ENCODE assay signal across 9 mouse cellular contexts in the genomic region with DNA sequence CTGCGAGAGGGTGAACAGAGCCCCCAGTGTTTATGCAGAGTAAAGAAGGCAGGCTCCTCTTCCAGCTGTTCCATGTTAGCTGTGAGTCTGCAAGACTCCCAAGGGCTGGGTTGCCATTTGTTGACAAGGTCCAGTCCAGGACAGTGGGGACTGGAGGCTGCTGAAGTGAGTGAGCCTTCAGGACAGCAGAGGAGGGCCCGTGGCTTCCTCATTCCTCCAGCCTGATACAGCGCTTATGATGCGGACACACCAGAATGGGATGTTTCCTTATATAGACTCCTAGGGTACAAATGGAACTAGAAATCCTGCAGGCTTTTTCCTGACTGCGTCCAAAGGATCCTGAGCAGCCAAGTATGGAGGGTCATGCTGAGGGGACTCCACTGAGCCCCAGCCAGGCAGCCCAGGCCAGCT. TPM values are rescaled to one million over a fixed set of nuclear protein-coding genes. Genes with fewer than 3 reads are reported as not detected.
DNase-seq lines count a peak whose midpoint lies in the region; ATAC-seq and TF ChIP-seq lines count a peak whose summit lies in the region.
"Had no signal": no experiment of that assay in that cellular context is flagged by ENCODE, and none has a peak within 500 bp of the region (broad histone marks: within the 10 kb centered on the region; RNA-seq: fewer than 3 reads in every experiment).

No protein-coding gene starts in this region.

- H3K4me3 ChIP-seq in hindbrain, embryonic 11.5 days (ENCODE audit: low read depth, low read length), result peak overlapping the region; percentile 65
- H3K4me3 ChIP-seq in limb, embryonic 10.5 days, result peak overlapping the region; percentile 76
- H3K4me3 ChIP-seq in midbrain, embryonic 14.5 days (replicated peaks; ENCODE audit: low read depth, low read length), result peak overlapping the region; percentile 62

- peak overlapping the region; percentile 34 for H3K9ac ChIP-seq in hindbrain, embryonic 11.5 days (ENCODE audit: low read depth, low read length)
- peak overlapping the region; percentile 57 for H3K9ac ChIP-seq in midbrain, embryonic 14.5 days (replicated peaks; ENCODE audit: low read length)

- peaks cover 13% of the 10 kb centered on the region for H3K4me1 ChIP-seq in hindbrain, embryonic 11.5 days (replicated peaks; ENCODE audit: control insufficient read depth, insufficient read depth, low read length)
- H3K4me1 ChIP-seq in limb, embryonic 10.5 days, result peaks cover 51% of the 10 kb centered on the region
- peaks cover 15% of the 10 kb centered on the region for H3K4me1 ChIP-seq in midbrain, embryonic 14.5 days (ENCODE audit: control insufficient read depth, insufficient read depth, low read length)

- H3K4me2 ChIP-seq in hindbrain, embryonic 11.5 days (replicated peaks; ENCODE audit: low read depth, low read length), result peak overlapping the region; percentile 94
- peak overlapping the region; percentile 79 for H3K4me2 ChIP-seq in midbrain, embryonic 14.5 days (ENCODE audit: low read length)

- no peaks in the 10 kb centered on the region for H3K36me3 ChIP-seq in hindbrain, embryonic 11.5 days (ENCODE audit: control insufficient read depth, insufficient read depth, low read length)
- H3K36me3 ChIP-seq in limb, embryonic 10.5 days, result peaks cover 6% of the 10 kb centered on the region; the same call in 1 of the 2 replicates
- no peaks in the 10 kb centered on the region for H3K36me3 ChIP-seq in midbrain, embryonic 14.5 days (ENCODE audit: control insufficient read depth, insufficient read depth, low read length)

- peak; percentile 38 to 67 for DNase-seq in adrenal gland, adult (ENCODE audit: inconsistent age in 2 of 2, low spot score in 1 of 2)
- DNase-seq in brain, embryonic 14.5 days (ENCODE audit: low read depth), result peak; percentile 58
- peak; percentile 43 for DNase-seq in forelimb bud, embryonic 11.5 days (ENCODE audit: low read depth, low spot score)
- peak; percentile 38 for DNase-seq in hindbrain, embryonic 11.5 days (ENCODE audit: low spot score)
- peak; percentile 44 for DNase-seq in limb, embryonic 10.5 days (ENCODE audit: low spot score)
- peak; percentile 49 for DNase-seq in midbrain, embryonic 14.5 days
- peak; percentile 28 for DNase-seq in urinary bladder, postnatal 36 days (ENCODE audit: low spot score in 2 of 2)
- DNase-seq in spleen, postnatal 36 days (ENCODE audit: low spot score in 2 of 2), result no peak

- no peak overlapping the region for H3K27ac ChIP-seq in hindbrain, embryonic 11.5 days (ENCODE audit: low read depth, low read length)
- 0 out of 2 replicates have a peak overlapping the region, but pooled peaks have one; percentile 12 for H3K27ac ChIP-seq in limb, embryonic 10.5 days
- peak overlapping the region; percentile 38; the same call in 1 of the 2 replicates for H3K27ac ChIP-seq in midbrain, embryonic 14.5 days (replicated peaks; ENCODE audit: low read depth, low read length)
- H3K27ac ChIP-seq: macrophage had no signal

- 15% methylated on average over 5 of the region's 5 CpGs for WGBS in hindbrain, embryonic 11.5 days
- 30% methylated on average over 5 of the region's 5 CpGs for WGBS in limb, embryonic 10.5 days
- 23% methylated on average over 5 of the region's 5 CpGs for WGBS in midbrain, embryonic 14.5 days

- no peaks in the 10 kb centered on the region for H3K9me3 ChIP-seq in hindbrain, embryonic 11.5 days (ENCODE audit: control insufficient read depth, low read length)
- no peaks in the 10 kb centered on the region for H3K9me3 ChIP-seq in limb, embryonic 10.5 days (replicated peaks)
- no peaks in the 10 kb centered on the region for H3K9me3 ChIP-seq in midbrain, embryonic 14.5 days (ENCODE audit: control insufficient read depth, low read length)

- TF ChIP-seq POLR2A in brain, embryonic 14.5 days (IDR thresholded peaks at IDR 0.05; ENCODE audit: borderline replicate concordance, extremely low read depth, insufficient read depth, insufficient read length, poor library complexity, severe bottlenecking), result no peak

- no peak for TF ChIP-seq CTCF in brain, embryonic 14.5 days (IDR thresholded peaks at IDR 0.05; ENCODE audit: borderline replicate concordance, extremely low read depth, insufficient read depth, insufficient read length)

- ATAC-seq in hindbrain, embryonic 11.5 days (ENCODE audit: low FRiP score), result no peak
- no peak for ATAC-seq in midbrain, embryonic 14.5 days (ENCODE audit: low FRiP score, low TSS enrichment)

- no peaks in the 10 kb centered on the region for H3K27me3 ChIP-seq in hindbrain, embryonic 11.5 days (ENCODE audit: control insufficient read depth, insufficient read depth, low read length)
- no peaks in the 10 kb centered on the region for H3K27me3 ChIP-seq in limb, embryonic 10.5 days (ENCODE audit: low read depth, poor library complexity, severe bottlenecking)
- peaks cover 5% of the 10 kb centered on the region; the same call in 1 of the 2 replicates for H3K27me3 ChIP-seq in midbrain, embryonic 14.5 days (ENCODE audit: control insufficient read depth, insufficient read depth, low read length)

RNA-seq across cellular contexts. Expression of gene Samd4, which starts 3.2 kb away (rescaled TPM):
- polyA plus RNA-seq in brain, embryonic 14.5 days (2012; rRNA removed), result 5.8 and 7.8 TPM in 2 replicates
- polyA plus RNA-seq in hindbrain, embryonic 11.5 days (2014; fragmentation: Nextera tagmentation; extraction: Ambion mirVana), result 3.1 and 4.7 TPM in 2 replicates
- 2.5 and 3.6 TPM in 2 replicates for polyA plus RNA-seq in limb, embryonic 10.5 days (2016; fragmentation: Nextera tagmentation; extraction: Ambion mirVana)
- 2.8 and 3.1 TPM in 2 replicates for polyA plus RNA-seq in midbrain, embryonic 14.5 days (2014; fragmentation: Nextera tagmentation; extraction: Ambion mirVana)

RNA-seq across cellular contexts. Expression of gene Cgrrf1, which starts 54.0 kb away (rescaled TPM):
- 12.7 and 14.2 TPM in 2 replicates for polyA plus RNA-seq in brain, embryonic 14.5 days (2012; rRNA removed)
- 34.6 and 35.0 TPM in 2 replicates for polyA plus RNA-seq in hindbrain, embryonic 11.5 days (2014; fragmentation: Nextera tagmentation; extraction: Ambion mirVana)
- polyA plus RNA-seq in limb, embryonic 10.5 days (2016; fragmentation: Nextera tagmentation; extraction: Ambion mirVana), result 31.3 and 31.5 TPM in 2 replicates
- 23.7 and 24.0 TPM in 2 replicates for polyA plus RNA-seq in midbrain, embryonic 14.5 days (2014; fragmentation: Nextera tagmentation; extraction: Ambion mirVana)

Comparison
In these comparisons a context has a peak if more than half of its experiments do, and no peak if none do; other contexts are left out.
1. DNase-seq: peak in adrenal gland, adult (2 of 2), brain, embryonic 14.5 days (single experiment), forelimb bud, embryonic 11.5 days (single experiment), hindbrain, embryonic 11.5 days (single experiment), limb, embryonic 10.5 days (single experiment), midbrain, embryonic 14.5 days (single experiment) and urinary bladder, postnatal 36 days (2 of 2); none in spleen, postnatal 36 days (0 of 2).
2. Peak in every context shown above with its lines, with median percentiles within 50 percentile points of each other: H3K4me3 ChIP-seq.